Mouse (Mus musculus): Measurements from ENCODE around the gene Dnajc3. TPM values are rescaled to one million over a fixed set of nuclear protein-coding genes. Genes with fewer than 3 reads are reported as not detected.

Dnajc3 gene
- total and polyA plus RNA-seq, 3 experiments = 12.7 to 18.5 TPM; not detected in 1

- Histone ChIP-seq H3K4me1 (ENCODE audit: control insufficient read depth in 1 of 2, insufficient read depth in 2 of 2, low read length in 2 of 2) (no peaks in the 10 kb centered on the region), H3K4me3 (ENCODE audit: control insufficient read depth in 1 of 2, insufficient read depth in 1 of 2, low read depth in 2 of 2, low read length in 2 of 2) (no peak overlapping the region), H3K27me3 (ENCODE audit: control insufficient read depth in 1 of 2, insufficient read depth in 2 of 2, low read length in 2 of 2) (no peaks in the 10 kb centered on the region; a peak in 2 of 4 replicates), H3K9me3 (replicated peaks; ENCODE audit: insufficient read depth, low read length) (no peaks in the 10 kb centered on the region), H3K9ac (ENCODE audit: control insufficient read depth, low read depth, low read length, poor library complexity, severe bottlenecking) (no peak overlapping the region), H3K36me3 (ENCODE audit: control insufficient read depth in 1 of 2, insufficient read depth in 2 of 2, low read length in 2 of 2) (no peaks in the 10 kb centered on the region), H3K27ac (ENCODE audit: control insufficient read depth, low read depth, low read length) (no peak overlapping the region), H3K79me2 (ENCODE audit: control insufficient read depth, insufficient read depth, low read length, poor library complexity) (no peaks in the 10 kb centered on the region)
- DNase-seq (ENCODE audit: low read depth, low spot score) = no peak
- TF ChIP-seq ELF1 (IDR thresholded peaks at IDR 0.05; ENCODE audit: low read depth, low read length) = no peak
- TF ChIP-seq JUND (IDR thresholded peaks at IDR 0.05; ENCODE audit: low read depth, low read length) = no peak
- no peak for TF ChIP-seq MYC (IDR thresholded peaks at IDR 0.05; ENCODE audit: low read depth, low read length)
- TF ChIP-seq MXI1 (IDR thresholded peaks at IDR 0.05; ENCODE audit: low read depth, low read length) = no peak
- no peak for TF ChIP-seq MAFK (IDR thresholded peaks at IDR 0.05; ENCODE audit: borderline replicate concordance, low read depth, low read length)
- no peak for TF ChIP-seq E2F4 (IDR thresholded peaks at IDR 0.05; ENCODE audit: borderline replicate concordance, low read depth, low read length)
- TF ChIP-seq GABPA (IDR thresholded peaks at IDR 0.05; ENCODE audit: low read depth, low read length) = no peak
- no peak for TF ChIP-seq USF2 (IDR thresholded peaks at IDR 0.05; ENCODE audit: borderline replicate concordance in 1 of 2, insufficient read depth in 1 of 2, low read depth in 1 of 2, low read length in 2 of 2)
- no peak for TF ChIP-seq RAD21 (IDR thresholded peaks at IDR 0.05; ENCODE audit: low read depth, low read length)
- no peak for TF ChIP-seq TBP (IDR thresholded peaks at IDR 0.05; ENCODE audit: low read depth, low read length)
- no peak for TF ChIP-seq NRF1 (IDR thresholded peaks at IDR 0.05; ENCODE audit: insufficient read depth, low read depth, low read length, poor library complexity, severe bottlenecking)
- no peak for TF ChIP-seq ZMIZ1 (IDR thresholded peaks at IDR 0.05; ENCODE audit: low read depth, low read length)
- no peak for TF ChIP-seq MAX (IDR thresholded peaks at IDR 0.05; ENCODE audit: low read length)
- TF ChIP-seq MAZ (IDR thresholded peaks at IDR 0.05; ENCODE audit: low read depth, low read length) = no peak
- TF ChIP-seq CHD2 (IDR thresholded peaks at IDR 0.05; ENCODE audit: low read length) = no peak
These were observed 75.0 kb downstream of the Dnajc3 start for GRCm38 (mm10) chr14:119012607-119013431.

GRCm38 (mm10) chr14:119013549-119013948 is 75.8 kb downstream of the Dnajc3 start:
- DNase-seq (ENCODE audit: low read depth, low spot score) = no peak
- no peak overlapping the region for H3K27ac ChIP-seq (ENCODE audit: control insufficient read depth, low read depth, low read length)
- no peaks in the 10 kb centered on the region for H3K36me3 ChIP-seq (ENCODE audit: control insufficient read depth in 1 of 2, insufficient read depth in 2 of 2, low read length in 2 of 2)
- H3K27me3 ChIP-seq (ENCODE audit: control insufficient read depth in 1 of 2, insufficient read depth in 2 of 2, low read length in 2 of 2) = no peaks in the 10 kb centered on the region; a peak in 2 of 4 replicates
- no peaks in the 10 kb centered on the region for H3K79me2 ChIP-seq (ENCODE audit: control insufficient read depth, insufficient read depth, low read length, poor library complexity)
- H3K9ac ChIP-seq (ENCODE audit: control insufficient read depth, low read depth, low read length, poor library complexity, severe bottlenecking) = no peak overlapping the region
- no peaks in the 10 kb centered on the region for H3K4me1 ChIP-seq (ENCODE audit: control insufficient read depth in 1 of 2, insufficient read depth in 2 of 2, low read length in 2 of 2)
- TF ChIP-seq ETS1 (IDR thresholded peaks at IDR 0.05; ENCODE audit: low read depth, low read length) (no peak), TAL1 (IDR thresholded peaks at IDR 0.05; ENCODE audit: low read length) (no peak), NELFE (IDR thresholded peaks at IDR 0.05; ENCODE audit: low read depth, low read length) (no peak), MXI1 (IDR thresholded peaks at IDR 0.05; ENCODE audit: low read depth, low read length) (no peak), ELF1 (IDR thresholded peaks at IDR 0.05; ENCODE audit: low read depth, low read length) (no peak), SMC3 (IDR thresholded peaks at IDR 0.05; ENCODE audit: low read depth, low read length) (no peak), RAD21 (IDR thresholded peaks at IDR 0.05; ENCODE audit: low read depth, low read length) (no peak), MYB (IDR thresholded peaks at IDR 0.05; ENCODE audit: low read depth, low read length) (no peak), POLR2AphosphoS5 (IDR thresholded peaks at IDR 0.05; ENCODE audit: borderline replicate concordance, low read depth, low read length) (no peak), JUND (IDR thresholded peaks at IDR 0.05; ENCODE audit: low read depth, low read length) (no peak), MAFK (IDR thresholded peaks at IDR 0.05; ENCODE audit: borderline replicate concordance, low read depth, low read length) (no peak), USF1 (IDR thresholded peaks at IDR 0.05; ENCODE audit: low read depth, low read length) (no peak), GABPA (IDR thresholded peaks at IDR 0.05; ENCODE audit: low read depth, low read length) (no peak), CHD2 (IDR thresholded peaks at IDR 0.05; ENCODE audit: low read length) (no peak), ZNF384 (IDR thresholded peaks at IDR 0.05; ENCODE audit: low read depth, low read length) (no peak), TBP (IDR thresholded peaks at IDR 0.05; ENCODE audit: low read depth, low read length) (no peak), GATA1 (IDR thresholded peaks at IDR 0.05; ENCODE audit: low read depth, low read length) (no peak), MEF2A (IDR thresholded peaks at IDR 0.05; ENCODE audit: extremely low read depth, insufficient replicate concordance, low read depth, low read length, poor library complexity, severe bottlenecking) (no peak), ZC3H11A (IDR thresholded peaks at IDR 0.05; ENCODE audit: low read depth, low read length) (no peak), KAT2A (conservative IDR thresholded peaks at IDR 0.05; ENCODE audit: low read depth, low read length) (no peak)
- no peaks in the 10 kb centered on the region for H3K9me3 ChIP-seq (replicated peaks; ENCODE audit: insufficient read depth, low read length)
- H3K4me3 ChIP-seq (ENCODE audit: control insufficient read depth in 1 of 2, insufficient read depth in 1 of 2, low read depth in 2 of 2, low read length in 2 of 2) = no peak overlapping the region
